Mouse (Mus musculus): ENCODE data around the gene Ubald2. TPM values are rescaled to one million over a fixed set of nuclear protein-coding genes. Genes with fewer than 3 reads are reported as not detected.

Gene Ubald2
- polyA plus RNA-seq, 1 experiment from 2014 or later: 67.6 TPM

DNA sequence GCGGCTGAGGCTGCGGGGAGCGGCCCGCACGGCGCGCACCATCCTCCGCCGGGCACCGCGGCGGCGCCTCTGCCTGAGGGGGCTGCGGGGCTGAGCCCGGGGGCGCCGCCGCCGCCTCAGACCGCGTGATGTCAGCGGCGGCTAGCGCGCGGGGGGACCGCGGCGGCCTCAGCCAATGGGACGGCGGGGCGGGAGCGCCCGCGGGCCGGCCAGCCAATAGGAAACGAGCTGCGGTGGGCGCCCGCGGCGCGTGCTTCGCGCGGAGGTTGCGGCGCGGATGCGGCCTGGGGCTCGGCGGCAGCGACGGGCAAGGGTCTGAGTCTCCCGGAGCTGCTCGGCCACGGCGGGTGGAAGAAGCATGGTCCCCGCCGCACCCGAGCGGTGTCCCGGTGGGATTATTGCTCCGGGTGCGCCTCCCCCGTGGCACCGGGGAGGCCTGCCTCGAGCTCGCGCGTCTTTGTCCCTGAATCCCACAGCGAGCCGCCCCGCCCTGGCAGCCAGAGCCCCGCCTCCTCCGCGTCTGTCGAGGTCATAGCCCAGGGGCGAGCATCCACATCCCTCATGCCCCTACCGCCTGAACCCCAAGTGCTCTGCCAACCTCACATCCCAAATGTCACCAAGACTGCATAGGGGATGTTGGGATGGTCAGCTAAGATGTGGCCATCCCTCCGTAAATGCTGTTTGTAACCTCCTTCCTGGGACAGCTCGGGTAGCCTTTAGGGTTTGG is 20.8 kb upstream of the Ubald2 start, which contains the start of gene Rnf157:
Gene Rnf157, minus strand, starts transcription at position 129 of the 727 bp plus-strand sequence.
- peak within 1 kb of the TSS; percentile 95 for H3K9ac ChIP-seq
- H3K4me3 ChIP-seq (replicated peaks; ENCODE audit: low read length): peak within 1 kb of the TSS; percentile 88
- 2% methylated on average over 68 of the region's 82 CpGs for WGBS
- peaks cover 15% of the 10 kb centered on the region for H3K4me1 ChIP-seq (replicated peaks; ENCODE audit: control insufficient read depth, insufficient read depth, low read length)
- H3K36me3 ChIP-seq (replicated peaks; ENCODE audit: control insufficient read depth, insufficient read depth): no peaks in the 10 kb centered on the region
- DNase-seq (ENCODE audit: low spot score) (peak; percentile 92), ATAC-seq (ENCODE audit: low FRiP score) (peak; percentile 97)
- no peaks in the 10 kb centered on the region for H3K27me3 ChIP-seq (ENCODE audit: control insufficient read depth, insufficient read depth, low read length)
- H3K9me3 ChIP-seq (ENCODE audit: control insufficient read depth, low read length): no peaks in the 10 kb centered on the region
- H3K27ac ChIP-seq: peak within 1 kb of the TSS; percentile 97
- H3K4me2 ChIP-seq (replicated peaks): peak within 1 kb of the TSS; percentile 74

DNA sequence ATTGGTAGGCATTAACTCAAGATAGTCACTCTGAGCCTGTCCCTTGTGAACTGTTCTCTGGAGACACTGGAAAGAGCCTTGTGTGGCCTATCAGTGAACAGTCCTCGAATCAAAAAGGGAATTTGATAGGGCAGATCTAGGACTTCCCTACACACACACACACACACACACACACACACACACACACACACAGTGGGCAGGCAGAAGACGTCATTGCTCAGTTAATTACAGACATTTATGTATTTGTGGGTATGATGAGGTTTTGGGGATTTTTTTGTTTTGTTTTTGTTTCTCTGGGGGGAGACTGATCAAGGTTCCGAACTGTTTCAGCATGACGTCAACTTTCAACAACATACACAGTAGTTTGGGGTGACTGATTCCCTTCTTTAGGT is 20.3 kb upstream of the Ubald2 start:
- peak overlapping the region; percentile 88 for H3K4me3 ChIP-seq (replicated peaks; ENCODE audit: low read length)
- DNase-seq (ENCODE audit: low spot score) (peak; percentile 33), ATAC-seq (ENCODE audit: low FRiP score) (peak; percentile 9; the same call in 1 of the 2 replicates)
- H3K27me3 ChIP-seq (ENCODE audit: control insufficient read depth, insufficient read depth, low read length): no peaks in the 10 kb centered on the region
- peak overlapping the region; percentile 95 for H3K9ac ChIP-seq
- no peaks in the 10 kb centered on the region for H3K9me3 ChIP-seq (ENCODE audit: control insufficient read depth, low read length)
- H3K27ac ChIP-seq: peak overlapping the region; percentile 97
- WGBS: 61% methylated on average over 4 of the region's 4 CpGs
- H3K4me2 ChIP-seq (replicated peaks): peak overlapping the region; percentile 74
- H3K4me1 ChIP-seq (replicated peaks; ENCODE audit: control insufficient read depth, insufficient read depth, low read length): peaks cover 15% of the 10 kb centered on the region
- H3K36me3 ChIP-seq (replicated peaks; ENCODE audit: control insufficient read depth, insufficient read depth): no peaks in the 10 kb centered on the region

- Histone ChIP-seq H3K4me2 (replicated peaks) (no peak overlapping the region), H3K27ac (no peak overlapping the region), H3K4me3 (replicated peaks; ENCODE audit: low read length) (no peak overlapping the region), H3K9me3 (ENCODE audit: control insufficient read depth, low read length) (no peaks in the 10 kb centered on the region), H3K27me3 (ENCODE audit: control insufficient read depth, insufficient read depth, low read length) (no peaks in the 10 kb centered on the region), H3K36me3 (replicated peaks; ENCODE audit: control insufficient read depth, insufficient read depth) (no peaks in the 10 kb centered on the region), H3K9ac (no peak overlapping the region), H3K4me1 (replicated peaks; ENCODE audit: control insufficient read depth, insufficient read depth, low read length) (peaks cover 5% of the 10 kb centered on the region)
- 80% methylated on average over 6 of the region's 6 CpGs for WGBS
- no peak for DNase-seq (ENCODE audit: low spot score)
- no peak for ATAC-seq (ENCODE audit: low FRiP score)
Measured at GRCm38 (mm10) chr11:116416196-116416943, 17.5 kb upstream of the Ubald2 start.

GRCm38 (mm10) chr11:116417054-116417453 is 16.8 kb upstream of the Ubald2 start:
- DNase-seq (ENCODE audit: low spot score) (no peak), ATAC-seq (ENCODE audit: low FRiP score) (no peak)
- Histone ChIP-seq H3K9ac (no peak overlapping the region), H3K4me2 (replicated peaks) (no peak overlapping the region), H3K4me1 (replicated peaks; ENCODE audit: control insufficient read depth, insufficient read depth, low read length) (no peaks in the 10 kb centered on the region; the same call in 1 of the 2 replicates), H3K4me3 (replicated peaks; ENCODE audit: low read length) (no peak overlapping the region), H3K27ac (no peak overlapping the region), H3K36me3 (replicated peaks; ENCODE audit: control insufficient read depth, insufficient read depth) (no peaks in the 10 kb centered on the region), H3K27me3 (ENCODE audit: control insufficient read depth, insufficient read depth, low read length) (no peaks in the 10 kb centered on the region), H3K9me3 (ENCODE audit: control insufficient read depth, low read length) (no peaks in the 10 kb centered on the region)
- WGBS: 89% methylated on average over 5 of the region's 5 CpGs

DNA sequence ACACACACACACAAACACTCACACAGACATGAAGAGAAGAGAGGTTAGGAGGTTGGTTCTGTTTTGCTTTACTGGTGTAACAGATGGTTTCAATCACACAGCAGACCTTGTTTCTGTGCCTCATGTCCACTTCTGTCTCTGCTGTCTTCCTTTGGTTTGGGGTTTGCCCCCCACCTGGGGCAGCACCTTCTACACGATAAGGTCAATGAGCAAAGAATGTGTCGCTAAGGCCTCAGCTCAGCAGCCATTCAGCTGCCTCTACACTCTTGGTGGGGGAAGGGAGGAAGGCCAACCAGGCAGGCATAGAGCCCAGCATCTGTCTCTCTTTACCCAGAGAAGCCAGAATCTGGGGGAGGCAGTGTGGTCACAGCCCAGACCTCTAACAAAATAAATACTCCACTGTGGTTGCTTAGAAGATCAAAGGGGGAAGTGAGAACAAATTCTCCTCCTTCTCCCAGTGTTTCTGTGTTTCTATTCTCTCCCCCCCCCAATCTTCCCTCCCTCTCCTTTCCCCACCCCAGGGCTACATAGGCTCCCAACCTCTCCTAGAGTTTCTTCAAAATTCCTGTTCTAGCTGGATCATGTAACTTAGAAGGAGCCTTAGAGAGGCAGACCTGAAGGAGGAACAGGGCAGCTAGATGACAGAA is 15.6 kb upstream of the Ubald2 start:
- Histone ChIP-seq H3K27me3 (ENCODE audit: control insufficient read depth, insufficient read depth, low read length) (no peaks in the 10 kb centered on the region), H3K4me1 (replicated peaks; ENCODE audit: control insufficient read depth, insufficient read depth, low read length) (no peaks in the 10 kb centered on the region; the same call in 1 of the 2 replicates), H3K9ac (no peak overlapping the region), H3K9me3 (ENCODE audit: control insufficient read depth, low read length) (no peaks in the 10 kb centered on the region), H3K27ac (no peak overlapping the region), H3K4me2 (replicated peaks) (no peak overlapping the region), H3K36me3 (replicated peaks; ENCODE audit: control insufficient read depth, insufficient read depth) (no peaks in the 10 kb centered on the region), H3K4me3 (replicated peaks; ENCODE audit: low read length) (no peak overlapping the region)
- DNase-seq (ENCODE audit: low spot score) (no peak), ATAC-seq (ENCODE audit: low FRiP score) (no peak)
- WGBS: 14% methylated on average over 2 of the region's 2 CpGs

GRCm38 (mm10) chr11:116418841-116419462 is 14.9 kb upstream of the Ubald2 start:
- no peaks in the 10 kb centered on the region for H3K27me3 ChIP-seq (ENCODE audit: control insufficient read depth, insufficient read depth, low read length)
- no peaks in the 10 kb centered on the region for H3K36me3 ChIP-seq (replicated peaks; ENCODE audit: control insufficient read depth, insufficient read depth)
- H3K27ac ChIP-seq: no peak overlapping the region
- no peaks in the 10 kb centered on the region for H3K9me3 ChIP-seq (ENCODE audit: control insufficient read depth, low read length)
- 79% methylated on average over 6 of the region's 6 CpGs for WGBS
- ATAC-seq (ENCODE audit: low FRiP score): no peak
- H3K4me1 ChIP-seq (replicated peaks; ENCODE audit: control insufficient read depth, insufficient read depth, low read length): no peaks in the 10 kb centered on the region
- H3K9ac ChIP-seq: no peak overlapping the region
- DNase-seq (ENCODE audit: low spot score): no peak
- no peak overlapping the region for H3K4me3 ChIP-seq (replicated peaks; ENCODE audit: low read length)
- no peak overlapping the region for H3K4me2 ChIP-seq (replicated peaks)

GRCm38 (mm10) chr11:116421102-116421501 is 12.8 kb upstream of the Ubald2 start:
- Histone ChIP-seq H3K4me3 (replicated peaks; ENCODE audit: low read length) (no peak overlapping the region), H3K9me3 (ENCODE audit: control insufficient read depth, low read length) (no peaks in the 10 kb centered on the region), H3K27ac (no peak overlapping the region), H3K36me3 (replicated peaks; ENCODE audit: control insufficient read depth, insufficient read depth) (no peaks in the 10 kb centered on the region), H3K4me1 (replicated peaks; ENCODE audit: control insufficient read depth, insufficient read depth, low read length) (no peaks in the 10 kb centered on the region), H3K4me2 (replicated peaks) (no peak overlapping the region), H3K27me3 (ENCODE audit: control insufficient read depth, insufficient read depth, low read length) (no peaks in the 10 kb centered on the region), H3K9ac (no peak overlapping the region)
- ATAC-seq (ENCODE audit: low FRiP score) (no peak), DNase-seq (ENCODE audit: low spot score) (no peak)
- WGBS: 77% methylated on average over 6 of the region's 6 CpGs

DNA sequence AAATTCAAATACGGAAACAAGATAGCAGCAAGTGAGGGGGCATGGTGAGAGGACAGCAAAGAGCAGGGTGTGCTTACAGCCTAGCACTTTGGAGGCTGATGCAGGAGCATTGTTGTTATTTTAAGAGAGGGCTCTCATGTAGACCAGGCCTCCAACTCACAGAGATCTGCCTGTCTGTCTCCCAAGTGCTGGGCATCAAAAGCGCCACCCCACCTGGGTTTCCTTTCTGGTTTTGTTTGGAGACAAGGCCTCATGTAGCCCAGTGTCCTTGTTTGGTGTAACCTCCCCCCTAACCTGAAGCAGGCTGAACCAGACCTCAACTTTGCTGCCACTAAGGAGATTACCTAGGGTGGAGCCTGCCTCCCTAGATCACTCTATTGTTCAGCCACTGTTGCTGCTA is 11.3 kb upstream of the Ubald2 start:
- H3K9me3 ChIP-seq (ENCODE audit: control insufficient read depth, low read length): no peaks in the 10 kb centered on the region
- 88% methylated on average over 2 of the region's 2 CpGs for WGBS

DNA sequence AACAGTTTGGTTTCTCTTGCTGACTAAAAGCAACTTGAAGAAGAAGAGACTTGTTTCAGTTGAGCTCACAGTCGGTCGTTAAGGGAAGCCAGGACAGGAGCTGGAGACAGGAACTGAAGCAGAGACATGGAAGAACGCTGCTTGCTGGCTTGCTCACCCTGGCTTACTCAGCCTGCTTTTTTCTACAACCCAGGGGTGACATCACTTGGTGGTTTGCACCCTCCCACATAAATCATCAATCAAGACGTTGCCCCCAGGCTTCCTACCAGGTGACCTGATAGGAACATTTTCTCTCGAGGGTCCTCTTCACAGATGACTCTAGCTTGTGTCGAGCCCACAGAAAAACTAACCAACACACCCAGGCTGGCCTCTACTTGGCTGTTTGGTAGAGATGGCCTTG is 10.7 kb upstream of the Ubald2 start:
- H3K4me2 ChIP-seq (replicated peaks): no peak overlapping the region
- 81% methylated on average over 6 of the region's 6 CpGs for WGBS
- ATAC-seq (ENCODE audit: low FRiP score): no peak

More for the DNA sequence above, 11.3 kb upstream of the Ubald2 start:
- Histone ChIP-seq H3K27me3 (ENCODE audit: control insufficient read depth, insufficient read depth, low read length) (no peaks in the 10 kb centered on the region), H3K36me3 (replicated peaks; ENCODE audit: control insufficient read depth, insufficient read depth) (no peaks in the 10 kb centered on the region), H3K27ac (no peak overlapping the region), H3K4me3 (replicated peaks; ENCODE audit: low read length) (no peak overlapping the region), H3K4me1 (replicated peaks; ENCODE audit: control insufficient read depth, insufficient read depth, low read length) (no peaks in the 10 kb centered on the region), H3K9ac (no peak overlapping the region), H3K4me2 (replicated peaks) (no peak overlapping the region)
- ATAC-seq (ENCODE audit: low FRiP score): no peak
- no peak for DNase-seq (ENCODE audit: low spot score)

More for the DNA sequence above, 10.7 kb upstream of the Ubald2 start:
- no peak overlapping the region for H3K27ac ChIP-seq
- H3K9ac ChIP-seq: no peak overlapping the region
- no peaks in the 10 kb centered on the region for H3K4me1 ChIP-seq (replicated peaks; ENCODE audit: control insufficient read depth, insufficient read depth, low read length)
- H3K27me3 ChIP-seq (ENCODE audit: control insufficient read depth, insufficient read depth, low read length): no peaks in the 10 kb centered on the region
- no peaks in the 10 kb centered on the region for H3K36me3 ChIP-seq (replicated peaks; ENCODE audit: control insufficient read depth, insufficient read depth)
- H3K9me3 ChIP-seq (ENCODE audit: control insufficient read depth, low read length): no peaks in the 10 kb centered on the region
- no peak overlapping the region for H3K4me3 ChIP-seq (replicated peaks; ENCODE audit: low read length)
- no peak for DNase-seq (ENCODE audit: low spot score)
